Mouse (Mus musculus) urinary bladder, postnatal 25 days (tissue): ENCODE data around the gene Ank3.
A peak's percentile ranks its signal among the peaks of the same experiment; 100 is the strongest.
"Not testable (repeated sequence)": the region's sequence is repeated elsewhere in the genome, so short reads cannot be mapped to it uniquely, and the experiment has no call there.

Experiments used
- DNase-seq: peaks from one replicate; pipeline ENCODE4 v3.0.0; 2022; ENCODE audit warnings: low spot score

The Ank3 gene

GRCm38 (mm10) chr10:69902024-69902423, 503.5 kb downstream of the Ank3 start:
- DNase-seq: no peak

DNA sequence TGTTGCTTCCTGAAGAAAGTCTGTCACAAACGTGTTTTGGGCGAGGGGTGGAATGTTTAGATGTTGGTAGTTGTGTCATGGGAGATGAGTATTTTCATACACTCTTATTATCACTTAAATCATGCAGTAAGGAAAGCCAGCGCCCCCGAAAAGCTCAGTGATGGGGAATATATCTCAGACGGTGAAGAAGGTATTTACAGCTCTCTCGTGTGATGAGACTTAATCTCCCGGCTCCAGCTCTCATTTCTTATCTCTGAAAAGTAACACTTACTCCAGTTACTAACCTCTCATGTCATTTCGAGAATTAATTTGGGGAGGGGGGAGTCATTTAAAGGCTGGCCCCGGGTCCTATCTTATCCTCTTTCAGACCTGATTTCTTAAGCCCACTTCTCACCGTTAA, 505.7 kb downstream of the Ank3 start:
- DNase-seq: no peak

GRCm38 (mm10) chr10:69907795-69908764, 509.5 kb downstream of the Ank3 start:
- DNase-seq: no peak

DNA sequence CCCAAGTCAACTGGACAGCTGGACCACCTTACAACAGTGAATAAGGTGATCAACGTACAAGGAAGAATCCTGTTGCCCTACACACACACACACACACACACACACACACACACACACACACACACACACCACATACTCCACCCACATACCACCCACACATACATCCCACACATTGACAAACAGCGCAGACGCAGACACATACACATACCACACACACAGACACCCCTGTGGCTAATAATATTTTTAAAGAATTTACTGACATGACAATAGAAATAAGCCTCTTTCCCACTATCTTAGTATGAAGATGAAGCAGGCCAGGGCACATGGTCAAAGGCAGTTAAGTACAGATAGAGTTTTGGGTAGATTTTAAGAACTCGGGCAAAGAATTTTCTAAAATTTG, 511.3 kb downstream of the Ank3 start:
- DNase-seq: no peak

DNA sequence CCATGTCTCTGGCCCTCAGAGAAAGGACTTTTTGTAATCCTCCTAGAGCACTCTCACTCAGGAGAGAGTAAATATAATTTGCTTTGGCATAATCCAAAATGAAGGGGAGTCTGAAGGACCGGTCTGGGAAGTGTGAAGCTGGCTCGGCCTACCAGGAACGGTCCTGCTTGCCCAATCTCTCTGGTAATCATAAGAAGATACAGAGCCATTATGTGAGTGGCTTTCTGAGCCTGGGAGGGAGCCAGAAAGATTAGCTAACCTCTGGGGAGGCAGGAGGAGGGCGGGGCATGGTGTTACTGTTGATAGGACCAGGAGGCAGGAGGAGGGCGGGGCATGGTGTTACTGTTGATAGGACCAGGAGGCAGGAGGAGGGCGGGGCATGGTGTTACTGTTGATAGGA, 511.7 kb downstream of the Ank3 start:
- DNase-seq: not testable (repeated sequence)

- DNase-seq: not testable (repeated sequence)
Observed at GRCm38 (mm10) chr10:69910726-69911125, 512.2 kb downstream of the Ank3 start.

DNA sequence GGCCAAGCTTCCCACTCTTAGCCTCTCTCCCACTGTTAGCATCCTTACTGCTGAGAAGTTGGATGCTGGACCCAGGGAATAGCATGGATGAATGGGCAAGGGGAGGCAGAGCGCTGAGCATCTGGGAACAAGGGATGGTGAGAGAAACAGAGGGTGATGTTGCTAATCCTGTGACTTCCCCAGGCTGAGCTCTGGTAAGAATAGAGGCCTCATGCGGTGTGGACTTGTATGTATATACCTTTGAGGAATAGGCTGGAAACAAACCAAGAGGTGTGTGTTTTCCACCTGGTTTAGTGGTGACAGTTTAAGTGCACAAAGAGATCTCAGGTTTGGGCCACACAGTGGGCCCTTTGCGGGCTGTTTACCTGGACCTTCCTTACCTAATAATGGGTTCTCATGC, 517.0 kb downstream of the Ank3 start:
- no peak for DNase-seq

GRCm38 (mm10) chr10:69916205-69916604, 517.6 kb downstream of the Ank3 start:
- no peak for DNase-seq

DNA sequence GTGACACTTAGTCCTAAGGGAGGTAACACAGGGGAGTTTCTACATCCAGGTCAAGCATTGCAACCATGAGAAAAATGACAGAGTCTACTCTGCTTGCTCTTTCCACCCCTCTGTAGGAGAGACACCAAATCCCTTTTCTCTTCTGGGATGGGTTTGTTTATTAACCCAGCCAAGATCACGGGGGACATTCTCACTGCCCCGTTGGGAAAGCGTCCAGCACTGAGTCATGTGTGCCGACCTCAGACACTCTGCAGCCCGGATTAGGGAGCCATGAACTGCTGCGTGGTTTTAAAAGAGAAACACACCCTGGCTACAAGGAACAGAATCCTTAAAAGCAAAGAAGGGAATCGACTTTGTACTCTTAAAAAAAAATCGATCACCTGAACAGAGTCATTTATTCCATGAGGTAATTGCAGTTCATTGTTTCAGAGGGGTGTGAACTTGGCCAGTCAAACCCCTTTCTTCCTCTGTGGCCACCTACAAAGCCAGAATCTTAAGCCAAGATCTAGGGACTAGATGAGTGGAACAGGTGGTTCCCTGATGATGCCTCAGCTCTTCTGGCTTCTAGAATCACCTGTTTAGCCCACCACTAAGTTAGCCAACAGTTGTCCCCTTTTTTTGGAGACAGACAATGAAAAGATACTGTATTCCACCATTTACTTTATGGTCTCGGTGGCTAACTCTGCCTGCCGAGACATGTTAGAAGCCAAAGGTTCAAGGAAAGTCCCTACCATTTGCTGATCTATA, 518.3 kb downstream of the Ank3 start:
- no peak for DNase-seq

- no peak for DNase-seq
Observed at GRCm38 (mm10) chr10:69917711-69918110, 519.1 kb downstream of the Ank3 start.

DNA sequence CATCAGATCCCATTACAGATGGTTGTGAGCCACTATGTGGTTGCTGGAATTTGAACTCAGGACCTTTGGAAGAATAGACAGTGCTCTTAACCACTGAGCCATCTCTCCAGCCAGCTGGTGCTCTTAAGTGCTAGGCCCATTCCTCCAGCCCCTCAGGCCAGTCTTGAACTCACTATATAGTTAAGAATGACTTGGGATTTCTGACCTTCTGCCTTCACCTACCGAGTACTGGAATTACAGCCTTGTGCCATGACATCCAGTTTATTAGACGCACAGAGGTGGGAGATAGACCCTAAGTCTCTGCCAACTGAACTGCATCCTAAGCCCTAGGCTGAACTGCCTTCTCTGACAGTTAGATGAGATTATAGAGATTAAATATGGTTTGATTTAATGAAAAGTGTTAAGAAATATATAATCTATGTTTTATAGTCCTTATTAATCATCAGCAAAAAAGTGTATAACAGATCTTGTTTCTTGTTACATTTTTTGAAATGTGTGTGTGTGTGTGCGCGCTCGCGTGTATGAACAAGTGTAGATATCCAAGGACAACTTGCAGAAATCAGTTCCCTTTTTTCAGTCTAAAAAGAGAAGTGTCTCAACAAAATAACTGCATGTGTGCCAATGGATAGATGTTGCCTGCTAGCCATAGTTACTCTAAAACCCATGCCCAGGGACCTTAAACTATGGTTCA, 520.0 kb downstream of the Ank3 start:
- DNase-seq: no peak

- DNase-seq: no peak
Observed at GRCm38 (mm10) chr10:69919152-69919492, 520.5 kb downstream of the Ank3 start.

DNA sequence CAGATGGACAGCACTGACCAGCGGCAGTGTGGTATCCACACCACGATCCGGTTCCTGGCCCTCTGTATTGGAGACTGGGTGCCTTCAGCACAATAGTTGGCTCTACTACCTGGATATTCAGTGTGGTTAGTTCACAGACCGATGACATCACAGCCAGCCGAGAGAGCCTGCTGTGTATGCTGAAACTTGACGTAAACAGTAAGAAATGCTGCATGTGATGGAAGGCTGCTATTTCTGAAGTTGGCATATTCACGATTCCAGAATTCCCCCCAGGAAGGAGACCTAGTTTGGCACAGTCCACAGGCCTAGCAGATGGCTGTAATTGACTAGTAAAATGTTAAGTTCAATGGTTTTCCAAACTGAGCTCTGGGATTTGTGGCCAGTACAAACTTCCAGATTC, 521.2 kb downstream of the Ank3 start:
- DNase-seq: no peak

DNA sequence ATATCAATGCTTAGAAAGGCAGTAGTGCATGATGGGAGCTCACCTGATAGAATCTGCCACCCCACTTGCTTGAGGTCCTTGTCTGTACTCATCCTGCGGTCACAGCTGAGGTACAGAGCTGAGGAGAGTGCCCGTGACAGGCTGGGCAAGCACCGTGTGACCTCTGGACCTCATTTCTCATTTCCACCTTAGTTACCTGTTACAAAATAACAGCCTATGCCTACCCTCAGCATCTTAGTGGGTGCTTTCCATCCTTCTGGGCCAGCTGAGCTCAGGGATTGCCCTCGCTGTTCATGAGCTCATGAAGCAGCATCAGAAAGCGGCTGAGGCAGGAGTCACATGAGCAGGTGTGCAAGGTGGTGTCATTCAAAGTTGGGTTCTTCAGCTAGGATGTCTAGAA, 523.5 kb downstream of the Ank3 start:
- DNase-seq: no peak

- no peak for DNase-seq
Observed at GRCm38 (mm10) chr10:69923801-69924200, 525.2 kb downstream of the Ank3 start.

DNA sequence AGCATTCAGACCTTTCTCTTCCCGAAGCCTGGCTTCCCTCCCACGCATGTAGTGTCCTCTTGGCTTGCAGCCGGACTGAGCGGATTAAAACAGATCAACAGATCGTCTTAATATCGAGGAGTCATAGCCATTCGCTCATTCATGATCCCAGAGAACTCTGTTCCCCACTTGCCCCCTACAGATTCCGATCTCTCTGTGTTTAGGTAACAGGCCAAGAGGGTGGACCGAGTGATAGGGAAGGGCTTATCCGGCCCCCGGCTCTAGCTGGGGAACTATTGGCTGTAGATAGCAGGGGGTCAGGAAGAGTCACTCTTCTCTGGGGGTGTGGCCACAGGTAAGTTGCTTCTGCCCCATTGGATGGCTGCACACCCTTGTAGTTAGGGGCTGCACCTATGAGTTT, 525.7 kb downstream of the Ank3 start:
- peak; percentile 29 for DNase-seq

DNA sequence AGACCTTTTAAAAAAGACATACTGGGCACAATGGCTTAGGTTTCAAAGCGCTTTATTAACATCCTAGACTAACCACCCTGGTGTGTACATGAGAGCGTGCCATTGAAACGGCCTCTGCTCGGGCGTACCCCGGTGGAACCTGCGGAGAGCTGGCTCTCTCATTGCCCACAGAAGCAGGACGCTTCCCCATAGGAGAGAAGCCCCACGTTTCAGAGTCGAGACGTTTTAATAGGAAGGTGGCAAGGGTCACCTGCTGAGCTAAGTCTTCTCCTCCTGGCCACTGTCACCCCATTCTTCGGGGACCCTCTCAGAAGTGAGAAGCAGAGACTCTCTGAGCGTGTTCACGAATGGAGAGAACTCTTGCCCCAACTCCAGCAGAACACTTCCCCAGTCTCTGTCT, 526.3 kb downstream of the Ank3 start:
- DNase-seq: no peak

- DNase-seq: peak; percentile 21
Observed at GRCm38 (mm10) chr10:69925285-69926157, 526.9 kb downstream of the Ank3 start.

DNA sequence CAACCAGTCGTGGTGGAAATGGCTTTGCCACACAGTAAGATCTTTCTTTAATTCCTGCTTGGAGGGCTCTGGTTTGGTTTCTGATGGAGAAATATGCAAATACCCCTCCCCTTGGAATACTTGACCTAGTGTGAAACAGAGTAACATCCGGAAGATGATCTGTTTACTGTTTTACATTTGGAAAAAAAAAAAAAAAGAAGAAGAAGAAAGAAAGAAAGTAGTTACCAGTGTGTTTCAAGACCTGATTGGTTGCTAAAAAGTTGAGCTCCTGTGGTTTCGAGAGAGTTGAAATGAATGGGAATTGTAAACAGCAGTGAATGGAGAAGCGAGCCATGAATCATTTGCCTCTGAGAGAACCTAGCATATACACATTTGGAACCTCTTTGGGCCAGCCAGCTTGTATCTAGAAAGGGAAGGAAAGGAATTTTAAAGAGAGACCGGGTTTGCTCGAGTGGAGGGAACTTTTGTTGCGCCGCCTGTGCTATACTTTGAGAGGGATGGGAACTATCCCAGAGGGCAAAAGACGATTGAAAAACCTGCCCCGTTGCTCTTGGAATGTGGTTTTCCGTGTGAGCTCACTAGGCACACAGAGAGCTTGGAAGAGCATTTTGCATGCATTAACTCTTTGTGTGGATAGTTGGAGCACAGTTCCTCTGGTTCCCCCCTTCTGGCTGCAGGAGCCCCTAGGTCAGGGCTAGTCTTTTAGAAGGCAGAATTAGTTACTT, 527.7 kb downstream of the Ank3 start:
- DNase-seq: peak; percentile 29

DNA sequence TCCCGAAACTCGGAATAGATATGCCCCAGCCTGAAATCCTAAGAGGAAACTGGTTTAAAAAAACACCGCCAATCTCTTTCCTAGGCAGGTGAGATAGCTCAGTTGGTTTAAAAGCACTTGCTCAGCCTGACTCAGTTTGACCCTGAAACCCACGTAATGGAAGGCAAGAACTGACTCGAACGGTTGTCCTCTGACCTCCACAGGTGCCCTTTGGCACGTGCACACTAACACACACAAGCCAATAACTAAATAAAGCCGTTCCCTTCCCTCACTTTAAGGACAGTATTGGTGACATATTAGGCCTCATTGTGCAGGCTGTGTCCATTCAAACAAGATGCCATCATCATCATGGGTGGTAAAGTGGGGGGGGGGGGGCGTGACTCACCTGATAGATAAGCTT, 528.4 kb downstream of the Ank3 start:
- no peak for DNase-seq

- no peak for DNase-seq
Observed at GRCm38 (mm10) chr10:69928358-69928757, 529.8 kb downstream of the Ank3 start.
